Mouse (Mus musculus) heart, postnatal 25 days (tissue): ENCODE data around the gene Polr1c. TPM values are rescaled to one million over a fixed set of nuclear protein-coding genes. Genes with fewer than 3 reads are reported as not detected.
A peak's percentile ranks its signal among the peaks of the same experiment; 100 is the strongest.

ENCODE experiments used
- DNase-seq: peaks from one replicate; pipeline ENCODE4 v3.0.0; 2022; ENCODE audit warnings: low spot score
- intact Hi-C: fragments of 180-260 bp; cut with DNase I; formaldehyde crosslinking; loops from one replicate; pipeline ENCODE4 v1.15.1; 2025
- total RNA-seq, 2 experiments: library from RNA; stranded (reverse); gene quantifications; 2 replicates each; pipeline ENCODE4 v1.2.3; 2021

The Polr1c gene
- total RNA-seq, 2 experiments from 2014 or later = 20.9 to 26.1 TPM

DNA sequence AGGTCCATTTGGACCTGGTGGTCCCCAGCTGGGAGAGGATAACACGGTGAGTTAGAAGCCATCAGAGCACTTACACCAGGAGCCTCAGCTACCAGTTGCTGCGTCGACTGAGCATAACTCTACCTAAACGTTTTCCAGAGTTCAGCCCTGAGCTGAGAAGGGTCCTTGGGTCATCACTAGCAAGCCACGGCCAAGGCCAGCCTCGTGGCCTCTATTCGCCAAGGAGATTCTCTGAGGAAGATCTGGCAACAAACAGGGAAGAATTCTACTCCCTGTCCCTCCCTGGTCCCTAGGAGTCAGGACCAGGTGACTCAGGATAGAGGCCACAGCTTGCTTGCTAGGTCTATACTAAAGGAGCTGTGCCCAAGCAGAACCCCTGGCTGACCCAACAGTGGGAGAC is 19.7 kb upstream of the Polr1c start:
- no peak for DNase-seq
- intact Hi-C loops = loop anchor here (5.0 kb wide), 1 partner anchor 245 kb away; no protein-coding TSS in a partner anchor

DNA sequence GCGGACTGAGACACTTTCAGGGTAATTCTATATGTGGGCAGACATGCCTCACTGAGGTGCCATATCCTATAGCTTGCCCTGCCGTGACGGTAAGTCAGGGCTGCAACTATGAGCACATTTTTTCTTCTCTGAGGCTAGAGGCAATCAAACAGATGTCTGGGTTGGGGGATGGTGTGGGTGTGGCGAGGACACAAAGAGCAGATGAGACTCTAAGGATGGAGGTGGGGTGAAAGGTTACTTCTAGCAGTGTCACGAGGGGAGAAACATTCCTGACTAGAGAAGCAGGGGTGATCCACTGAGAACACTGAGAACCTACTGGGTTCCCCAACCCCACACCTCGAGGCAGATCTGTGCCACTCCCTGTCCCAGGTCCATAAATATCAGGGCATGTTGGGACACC is 19.1 kb upstream of the Polr1c start:
- intact Hi-C loops = loop anchor here (1.0 to 5.0 kb wide), 2 partner anchors 31 to 245 kb away; no protein-coding TSS in a partner anchor
- DNase-seq = no peak

DNA sequence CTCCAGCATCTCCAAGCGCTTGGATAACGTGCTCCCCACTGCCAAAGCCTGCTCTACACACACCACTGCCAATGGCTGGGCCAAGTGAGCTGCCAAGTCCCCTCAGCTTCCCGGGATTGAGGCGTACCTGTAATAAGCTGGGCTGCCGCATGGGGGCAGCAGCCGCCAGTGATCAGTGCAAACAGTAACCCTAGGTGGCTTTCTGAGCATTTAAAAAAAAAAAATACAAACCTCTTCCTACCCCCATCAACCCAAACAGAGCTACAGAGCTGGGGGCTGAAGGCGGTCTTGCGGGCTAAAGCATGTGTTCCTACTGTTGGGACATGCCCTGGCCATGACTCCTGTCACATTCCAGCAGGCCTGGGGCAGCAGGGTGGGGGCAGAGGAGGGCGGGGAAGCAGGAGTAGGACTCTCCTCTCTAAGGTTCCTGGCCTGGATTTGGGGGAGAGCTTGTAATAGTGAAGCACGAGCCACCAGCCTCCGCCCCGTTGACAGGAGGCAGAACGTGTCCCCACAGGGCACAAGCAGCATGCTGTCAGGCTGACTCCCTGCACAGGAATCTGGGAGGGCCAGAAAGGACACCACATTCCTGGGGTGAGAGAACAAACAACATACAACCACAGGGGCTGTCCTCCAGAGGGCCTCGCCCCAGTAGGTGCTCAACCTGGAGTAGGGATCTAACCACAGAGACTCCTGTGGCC is 18.2 kb upstream of the Polr1c start:
- intact Hi-C loops = loop anchor here (1.0 to 5.0 kb wide), 2 partner anchors 32 to 246 kb away; no protein-coding TSS in a partner anchor
- peak; percentile 67 for DNase-seq

DNA sequence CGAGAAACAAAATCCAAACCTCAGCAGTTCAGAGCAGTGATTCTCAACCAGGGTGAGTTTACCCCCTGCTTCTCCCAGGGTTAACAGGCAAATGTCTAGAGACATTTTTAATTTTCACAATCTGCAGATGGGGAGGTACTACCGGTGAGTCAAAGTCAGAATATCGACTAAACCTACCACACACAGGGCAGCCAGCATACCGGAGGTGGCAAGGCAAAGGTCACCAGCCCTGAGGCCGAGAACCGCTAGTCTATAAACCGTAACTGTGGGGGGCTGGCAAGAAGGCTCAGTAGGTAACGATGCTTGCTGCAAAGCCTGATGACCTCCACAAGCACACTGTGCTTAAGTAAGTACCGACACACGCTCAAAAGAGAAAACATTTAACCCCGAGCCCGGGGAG is 17.6 kb upstream of the Polr1c start:
- intact Hi-C loops = loop anchor here (5.0 kb wide), 1 partner anchor 247 kb away; no protein-coding TSS in a partner anchor
- DNase-seq = no peak

DNA sequence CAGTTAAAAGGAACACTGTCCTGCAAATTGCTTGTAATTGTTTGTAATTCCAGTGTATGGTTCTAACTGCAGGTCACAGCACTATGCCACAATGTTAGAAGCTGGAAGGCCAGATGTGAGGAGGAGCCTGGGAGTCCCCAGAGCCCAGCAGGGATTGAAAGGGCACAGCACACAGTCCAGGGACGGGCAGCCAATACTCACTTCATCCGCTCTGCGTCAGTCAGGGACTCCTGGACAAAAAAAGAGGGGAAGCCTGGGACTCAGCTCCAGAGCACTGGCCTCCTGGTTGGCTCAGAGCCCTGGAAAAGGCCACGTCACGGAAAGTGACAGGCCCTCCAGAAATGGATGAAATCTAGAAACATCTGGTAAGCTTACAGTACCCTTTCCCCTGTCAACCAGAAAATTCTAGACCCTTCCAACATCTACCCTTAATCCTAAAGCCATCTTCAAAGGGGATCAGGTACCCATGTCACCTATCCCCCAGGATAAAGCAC is 14.4 kb upstream of the Polr1c start:
- no peak for DNase-seq
- intact Hi-C loops = no loop called here

DNA sequence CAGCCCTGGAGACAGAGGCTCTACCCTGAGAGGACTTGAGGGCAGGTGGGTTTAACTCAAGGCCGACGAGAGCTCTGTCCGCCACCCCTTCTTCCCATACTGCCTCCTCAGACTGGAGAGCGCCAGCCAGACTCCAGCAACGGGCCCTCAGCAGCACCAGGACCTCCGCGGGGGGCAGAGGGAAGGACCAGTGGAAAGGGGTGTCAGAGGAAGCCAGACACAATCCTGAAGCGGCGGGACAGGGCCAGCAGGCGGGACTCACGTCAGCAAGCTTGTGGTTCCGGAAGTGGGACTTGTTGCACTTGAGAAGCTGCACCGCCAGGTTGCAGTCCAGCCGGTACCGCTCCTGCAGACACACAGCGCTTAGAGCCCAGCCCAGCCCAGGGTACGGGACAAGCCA is 11.8 kb upstream of the Polr1c start:
- intact Hi-C loops = no loop called here
- no peak for DNase-seq

DNA sequence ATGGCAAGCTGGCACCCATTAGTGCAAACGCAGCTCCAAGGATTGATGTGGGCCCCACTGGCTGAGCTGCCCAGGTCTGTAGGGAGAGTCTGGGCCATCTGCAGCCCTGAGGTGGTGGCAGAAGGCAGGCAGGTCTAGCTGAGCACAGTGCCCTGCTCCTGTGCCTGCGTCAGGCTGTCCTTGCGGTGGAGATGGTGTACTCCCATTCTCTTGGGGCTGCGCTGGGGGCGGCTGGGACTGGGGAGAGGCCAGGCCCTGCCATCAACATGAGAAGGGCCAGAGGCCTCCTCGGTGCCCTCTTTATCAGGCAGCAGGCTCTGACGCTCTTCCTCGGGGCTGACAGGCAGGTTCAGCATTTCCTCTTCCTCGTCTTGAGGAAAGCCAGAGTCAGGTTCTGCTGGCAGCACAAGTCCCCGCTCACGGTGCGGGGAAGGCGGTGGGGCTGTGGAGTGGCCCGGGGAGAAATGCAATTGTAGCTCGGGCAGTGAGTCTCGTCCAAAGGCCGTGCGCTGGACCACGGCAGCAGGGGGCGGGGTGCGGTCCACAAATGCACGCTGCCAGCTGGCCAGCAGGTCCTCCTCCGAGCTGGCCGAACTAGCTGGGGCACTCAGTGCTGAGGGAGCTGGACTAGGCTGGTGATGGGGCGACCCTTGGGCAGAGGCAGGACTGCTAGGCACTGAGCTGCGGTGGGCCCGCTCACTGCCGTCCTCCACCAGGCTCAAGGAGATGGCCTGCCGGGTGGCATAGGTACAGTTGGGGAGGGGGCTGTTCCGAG is 10.6 kb upstream of the Polr1c start:
- intact Hi-C loops = no loop called here
- DNase-seq = no peak

DNA sequence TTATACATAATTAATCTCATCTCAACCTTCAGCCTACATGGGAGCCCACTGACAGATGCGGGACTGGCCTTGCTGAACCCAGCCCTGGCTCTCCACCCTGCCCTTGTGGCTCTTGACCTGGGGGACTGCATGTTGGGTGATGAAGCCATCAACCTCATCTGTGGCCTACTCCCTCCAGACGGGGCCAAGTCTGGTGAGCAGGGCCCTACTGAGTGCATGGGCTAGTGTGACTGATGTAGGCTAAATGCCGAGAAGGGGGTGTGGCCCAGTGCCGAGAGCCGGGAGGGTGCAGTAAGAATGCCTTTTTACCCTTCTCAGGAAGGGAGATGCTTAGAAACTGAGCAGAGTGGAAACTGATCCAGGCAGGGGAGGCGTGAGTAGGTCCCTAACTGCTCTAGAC is 7.3 kb upstream of the Polr1c start:
- DNase-seq = no peak
- intact Hi-C loops = no loop called here

DNA sequence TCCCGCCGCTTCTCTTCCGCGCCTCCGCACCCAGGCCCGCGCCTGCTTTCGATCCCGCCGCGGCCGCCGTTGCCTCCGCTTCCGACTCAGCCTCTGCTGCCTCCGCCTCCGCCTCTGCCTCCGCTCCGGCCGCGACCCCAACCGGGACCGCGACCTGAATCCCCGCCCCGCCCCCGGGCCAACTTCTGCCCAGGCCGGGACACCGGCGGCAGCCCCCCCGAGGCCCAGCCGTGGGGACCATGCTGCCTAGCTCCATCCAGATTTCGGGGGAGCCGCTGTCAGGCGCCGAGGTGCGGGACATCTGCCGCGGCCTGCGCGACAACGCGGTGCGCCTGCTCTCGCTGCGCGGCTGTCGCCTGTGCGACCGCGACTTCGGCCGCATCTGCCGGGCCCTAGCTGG is 6.3 kb upstream of the Polr1c start:
- intact Hi-C loops = no loop called here
- no peak for DNase-seq

DNA sequence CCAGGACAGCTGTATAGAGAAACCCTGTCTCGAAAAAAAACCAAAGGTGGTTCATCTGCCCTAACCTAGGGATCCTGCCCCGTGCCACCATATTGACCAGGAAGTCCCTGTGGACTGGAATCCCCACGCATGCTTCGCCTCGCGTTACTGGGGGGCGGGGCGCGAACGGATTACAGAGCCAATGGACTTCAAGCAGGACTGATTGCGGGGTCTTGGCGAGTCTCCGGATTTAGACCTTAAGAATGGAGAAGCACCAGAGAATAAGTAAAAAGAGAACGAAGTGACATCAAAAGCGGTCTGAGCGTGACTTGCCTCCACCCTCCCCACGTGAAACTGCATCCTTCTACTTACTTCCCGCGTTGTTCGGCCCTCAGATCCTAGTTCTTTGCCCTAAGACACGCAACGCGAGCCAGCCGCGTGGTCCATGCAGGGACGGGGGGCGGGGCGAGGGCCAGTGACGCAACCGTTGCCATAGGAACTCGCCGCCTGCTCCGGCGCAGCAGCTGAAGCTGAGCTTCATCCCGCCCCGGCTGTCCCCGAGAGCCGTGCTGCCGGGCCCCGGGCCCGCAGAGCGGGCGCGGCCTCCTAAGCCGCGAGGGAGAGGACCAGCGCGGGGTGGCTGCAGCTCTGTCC is 5.7 kb upstream of the Polr1c start, which contains the start of gene Lrrc73:
Lrrc73 (plus strand) TSS at position 80 of the 633 bp plus-strand sequence.
- peak; percentile 81 for DNase-seq
- intact Hi-C loops = no loop called here

DNA sequence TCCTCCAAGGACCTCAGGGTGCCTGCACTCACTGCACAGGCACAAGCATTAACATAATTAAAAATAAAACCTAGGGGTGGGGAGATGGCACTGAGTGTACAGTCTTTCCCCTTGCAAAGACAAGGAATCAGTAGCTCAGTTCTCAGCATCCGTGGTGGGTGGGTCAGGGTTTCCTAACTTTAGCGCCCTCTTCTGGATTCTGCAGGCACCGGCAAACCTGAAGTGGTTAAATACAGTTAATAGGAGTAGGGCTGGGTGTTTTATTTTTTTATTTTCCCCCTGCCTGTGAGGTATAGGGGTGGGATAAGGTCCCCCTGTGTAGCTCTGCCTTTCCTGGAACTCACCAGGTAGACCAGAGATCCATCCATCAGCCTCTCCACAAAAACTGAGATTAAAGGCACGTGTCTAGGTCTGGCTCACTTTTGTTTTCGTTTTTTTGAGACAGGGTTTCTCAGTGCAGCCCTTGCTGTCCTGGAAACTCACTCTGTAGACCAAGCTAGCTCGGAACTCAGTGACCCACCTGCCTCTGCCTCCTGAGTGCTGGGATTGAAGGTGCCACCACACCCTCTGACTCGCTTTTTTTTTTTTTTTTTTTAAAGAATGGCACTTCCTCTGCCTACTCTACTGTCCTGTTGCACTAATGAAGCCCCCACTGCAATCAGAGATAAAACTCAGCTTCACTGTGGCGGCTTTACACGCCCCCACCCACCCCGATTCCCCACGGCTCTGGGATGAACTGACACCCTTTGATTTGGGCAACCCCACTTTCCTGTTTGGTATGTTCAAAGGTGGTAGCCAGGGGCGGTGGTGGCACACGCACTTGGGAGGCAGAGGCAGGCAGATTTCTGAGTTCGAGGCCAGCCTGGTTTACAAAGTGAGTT is 5.0 kb upstream of the Polr1c start:
- DNase-seq = no peak

DNA sequence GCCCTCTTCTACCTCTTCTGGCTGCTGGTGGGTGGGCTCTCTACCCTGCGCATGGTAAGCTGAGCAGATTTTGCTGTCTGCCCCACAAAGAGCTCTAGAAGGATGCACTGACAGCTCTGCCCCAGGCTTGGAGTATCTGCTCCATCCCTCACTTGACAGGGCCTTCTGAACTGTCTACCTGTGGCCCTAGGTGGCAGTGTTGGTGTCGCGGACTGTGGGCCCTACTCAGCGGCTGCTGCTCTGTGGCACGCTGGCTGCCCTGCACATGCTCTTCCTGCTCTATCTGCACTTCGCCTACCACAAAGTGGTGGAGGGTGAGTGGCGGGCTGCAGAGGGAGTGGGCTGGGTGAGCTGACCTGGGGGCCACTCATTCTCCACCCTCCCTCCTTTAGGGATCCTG is 3.3 kb upstream of the Polr1c start:
- DNase-seq = no peak
- intact Hi-C loops = no loop called here

More for the DNA sequence above, 5.0 kb upstream of the Polr1c start:
- intact Hi-C loops = no loop called here

DNA sequence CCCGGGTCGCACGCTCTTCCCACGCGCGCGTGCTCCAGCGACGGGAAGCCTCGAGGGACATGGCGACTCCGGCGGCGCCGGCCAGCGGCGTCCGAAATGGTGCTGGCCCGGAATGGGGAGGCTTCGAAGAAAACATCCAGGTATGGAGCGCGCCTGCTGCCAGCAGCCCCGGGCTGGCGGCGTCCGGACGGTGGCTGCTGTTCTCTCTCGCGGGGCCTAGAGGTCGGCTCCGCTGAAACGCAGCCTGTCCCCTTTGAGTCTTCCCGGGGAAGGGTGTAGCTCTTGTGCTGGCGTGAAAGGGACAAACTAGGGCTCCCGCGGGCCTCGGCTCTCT is 302 bp upstream of the Polr1c start:
- intact Hi-C loops = loop anchor here (2.0 kb wide), 1 partner anchor 135 kb away; the partner anchor contains the start of gene Zfp318

DNA sequence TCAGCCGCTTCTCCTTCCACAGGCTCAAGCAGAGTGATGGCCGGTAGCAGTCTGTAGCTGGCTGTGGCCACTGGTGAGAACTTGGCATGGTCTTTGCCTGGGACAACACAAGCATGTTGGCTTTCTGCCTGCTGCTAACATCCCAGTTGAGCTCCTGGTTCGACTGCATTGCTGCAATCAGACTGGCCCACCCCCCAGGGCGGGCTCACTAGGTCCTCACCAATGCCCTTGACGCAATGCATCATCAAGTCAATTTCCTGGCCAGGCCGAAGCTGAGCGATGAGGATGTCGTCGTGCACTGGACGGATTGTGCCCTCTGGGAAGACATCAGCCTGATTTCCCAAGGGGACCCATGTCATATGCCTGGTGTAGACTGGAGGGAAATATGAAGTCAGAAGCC is 3.3 kb downstream of the Polr1c start:
- DNase-seq = no peak
- intact Hi-C loops = no loop called here

More for the DNA sequence above, 302 bp upstream of the Polr1c start:
- DNase-seq = no peak

DNA sequence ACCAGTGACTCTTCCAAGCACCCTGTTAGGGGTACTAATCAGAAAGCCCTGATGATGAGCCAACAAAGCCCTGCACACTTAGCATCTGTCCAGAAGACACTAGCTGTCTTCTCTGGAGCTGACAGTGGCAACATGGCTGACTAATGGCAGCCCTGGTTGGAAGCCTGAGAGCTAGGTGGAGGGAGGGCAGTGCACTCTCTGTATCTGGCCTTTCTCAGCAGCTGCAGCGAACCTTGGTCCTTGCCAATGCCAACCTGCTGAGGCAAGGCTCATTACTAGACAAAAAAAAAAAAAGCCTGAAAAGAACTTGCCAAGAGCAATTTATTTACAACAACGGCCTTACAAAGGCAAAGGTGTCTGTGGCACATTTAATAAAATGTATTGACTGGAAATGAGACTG is 4.2 kb downstream of the Polr1c start:
- no peak for DNase-seq
- intact Hi-C loops = no loop called here

DNA sequence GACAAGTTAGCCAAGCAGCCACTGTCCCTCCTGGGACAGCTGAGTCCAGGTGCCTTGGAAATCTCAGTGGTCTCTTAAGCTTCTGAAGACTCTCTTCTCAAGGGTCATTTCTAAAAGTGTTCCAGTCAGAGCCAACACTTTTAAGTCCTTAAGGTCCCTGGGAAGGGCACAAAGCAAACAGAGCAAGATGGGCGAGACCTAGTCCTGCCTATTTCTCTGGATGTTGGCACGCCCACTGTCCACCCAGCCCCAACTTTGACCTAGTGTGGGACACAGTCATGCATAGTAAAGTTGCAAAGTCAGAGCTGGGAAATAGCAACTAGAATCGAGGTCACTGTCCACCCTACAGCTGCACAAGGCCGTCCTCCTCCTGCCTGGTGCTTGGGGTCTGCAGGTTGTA is 4.9 kb downstream of the Polr1c start:
- DNase-seq = no peak
- intact Hi-C loops = no loop called here

DNA sequence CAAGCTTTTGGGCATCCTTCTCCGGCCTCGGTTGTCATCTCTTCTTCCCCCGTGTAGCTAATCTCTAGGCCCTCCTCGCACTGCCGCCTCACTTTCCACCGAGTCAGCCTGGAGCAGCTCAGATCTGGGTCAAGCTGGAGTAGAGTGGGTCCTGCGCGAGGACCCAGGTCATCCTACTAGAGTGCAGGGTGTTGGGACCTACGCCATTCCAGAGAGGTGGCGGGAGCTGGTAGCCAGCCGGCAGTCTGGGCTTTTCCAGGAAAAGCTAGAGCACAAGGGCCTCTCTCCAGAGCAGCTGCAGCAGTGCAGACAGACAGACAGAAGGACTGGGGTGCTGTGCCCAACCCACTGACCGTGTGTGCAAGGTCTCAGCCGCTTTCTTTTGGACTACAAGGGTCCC is 5.6 kb downstream of the Polr1c start:
- intact Hi-C loops = no loop called here
- DNase-seq = no peak

DNA sequence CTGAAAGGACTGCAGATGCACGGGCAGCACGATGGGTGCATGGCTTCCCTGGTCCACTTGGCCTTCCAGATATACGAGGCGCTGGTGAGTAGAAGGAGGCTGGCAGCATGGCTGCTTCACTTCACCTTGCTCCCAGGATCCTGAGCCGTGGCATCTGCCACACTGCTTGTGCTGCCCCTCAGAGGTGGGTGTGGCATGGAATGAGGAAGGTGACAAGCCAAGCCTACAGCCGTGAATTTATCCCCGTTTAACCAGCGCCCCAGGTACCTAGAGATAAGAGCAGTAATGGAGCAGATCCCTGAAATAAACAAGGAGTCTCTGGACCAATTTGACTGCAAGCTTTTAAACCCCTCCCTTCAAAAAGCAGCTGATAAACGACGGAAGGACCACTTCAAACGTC is 6.4 kb downstream of the Polr1c start:
- no peak for DNase-seq
- intact Hi-C loops = no loop called here

DNA sequence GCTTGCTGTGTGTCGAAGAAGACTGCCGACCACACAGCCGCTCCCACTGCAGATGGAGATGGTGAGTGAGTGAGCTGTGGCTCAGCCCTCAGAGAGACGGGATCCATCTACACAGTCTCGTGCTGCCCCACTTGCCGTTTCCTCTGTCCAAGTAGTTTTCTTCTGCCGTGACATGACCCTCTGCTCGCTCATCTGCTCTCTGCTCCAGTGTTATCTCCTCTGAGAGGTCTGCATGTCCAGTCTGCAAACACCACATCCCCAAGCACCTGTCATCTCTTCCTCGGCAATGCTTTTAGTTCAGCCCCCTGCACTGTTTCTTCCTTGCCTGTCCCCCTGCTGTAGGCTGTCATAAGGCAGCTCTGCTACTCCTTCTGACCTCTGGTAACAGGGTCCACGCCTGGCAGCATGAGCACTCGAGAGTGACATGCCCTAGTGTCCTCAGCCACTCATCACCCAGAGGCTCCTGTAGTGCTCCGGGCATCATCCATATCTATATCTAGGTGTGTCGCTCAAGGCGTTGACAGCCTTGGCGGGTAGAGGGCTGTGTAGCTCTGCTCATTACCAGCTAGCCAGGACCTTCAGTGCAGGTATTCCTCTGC is 8.2 kb downstream of the Polr1c start:
- DNase-seq = no peak
- intact Hi-C loops = no loop called here
